Mouse (Mus musculus) hindlimb bud, embryonic 11.5 days (tissue): ENCODE results near the gene Sez6l.

Source experiments
- DNase-seq: peaks from one replicate; pipeline ENCODE4 v3.0.0-alpha.2; 2012; ENCODE audit warnings: low read depth, low spot score; ENCODE audit errors: extremely low spot score

Gene Sez6l

DNA sequence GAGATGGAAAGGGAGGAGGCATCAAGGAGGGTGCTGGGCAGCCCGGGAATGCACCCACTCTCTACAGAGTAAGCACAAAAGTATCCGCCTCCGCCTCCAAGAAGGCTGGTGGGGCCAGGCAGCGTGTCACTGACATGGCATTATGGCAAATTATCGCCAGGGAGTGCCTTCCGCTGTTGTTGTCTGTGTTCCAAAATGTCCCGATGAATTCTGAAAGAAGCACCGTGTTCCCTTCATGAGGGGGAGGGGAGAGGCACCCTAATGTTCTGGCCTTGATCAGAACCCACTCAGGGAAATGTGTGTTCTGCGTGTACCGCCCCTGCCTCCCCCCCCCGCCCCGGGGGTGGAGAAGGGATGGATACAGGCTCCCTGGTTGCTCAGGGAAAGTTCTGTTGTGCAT is 41.1 kb downstream of the Sez6l start:
- no peak for DNase-seq

- no peak for DNase-seq
Observed at GRCm38 (mm10) chr5:112534146-112534545, 42.8 kb downstream of the Sez6l start.

GRCm38 (mm10) chr5:112533312-112534075 is 43.5 kb downstream of the Sez6l start:
- no peak for DNase-seq

DNA sequence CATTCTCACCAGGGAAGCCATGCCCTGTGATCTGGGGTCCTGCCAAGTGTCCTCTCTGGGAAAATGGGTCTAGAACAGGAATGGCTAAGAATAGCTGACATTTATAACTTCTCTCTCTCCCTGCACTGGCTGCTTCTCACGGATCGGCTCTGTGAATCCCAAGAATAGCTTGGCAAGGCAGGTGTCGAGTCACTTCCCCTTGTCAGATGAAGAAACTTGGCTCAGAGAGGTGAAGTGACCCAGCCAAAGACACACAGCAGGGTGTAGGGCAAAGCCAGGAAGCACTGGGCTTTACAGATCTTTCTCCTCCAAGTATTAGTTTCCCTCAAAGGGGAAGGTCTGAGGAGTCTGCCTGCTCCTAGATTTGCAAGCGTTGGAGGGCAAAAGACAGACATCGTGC is 44.1 kb downstream of the Sez6l start:
- no peak for DNase-seq

DNA sequence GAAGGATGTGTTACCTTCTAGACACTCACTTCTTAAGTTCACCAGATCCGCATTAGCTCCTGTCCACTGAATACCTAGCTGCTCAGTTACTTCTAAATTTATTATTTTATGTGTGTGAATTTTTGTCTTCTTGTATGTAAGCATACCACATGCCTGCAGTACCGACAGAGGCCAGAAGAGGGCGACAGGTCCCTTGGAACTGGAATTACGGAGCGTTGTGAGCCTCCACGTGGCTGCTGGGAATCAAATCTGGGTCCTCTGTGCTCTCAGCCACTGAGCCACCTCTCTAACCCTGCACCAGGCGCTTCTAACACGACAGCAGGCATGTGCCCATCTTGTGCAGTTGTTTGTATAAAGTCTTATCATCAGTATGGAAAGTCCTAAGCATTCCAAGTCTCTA is 44.8 kb downstream of the Sez6l start:
- no peak for DNase-seq

- no peak for DNase-seq
Observed at GRCm38 (mm10) chr5:112531111-112531510, 45.9 kb downstream of the Sez6l start.

- DNase-seq: no peak
Observed at GRCm38 (mm10) chr5:112526936-112527335, 50.0 kb downstream of the Sez6l start.

DNA sequence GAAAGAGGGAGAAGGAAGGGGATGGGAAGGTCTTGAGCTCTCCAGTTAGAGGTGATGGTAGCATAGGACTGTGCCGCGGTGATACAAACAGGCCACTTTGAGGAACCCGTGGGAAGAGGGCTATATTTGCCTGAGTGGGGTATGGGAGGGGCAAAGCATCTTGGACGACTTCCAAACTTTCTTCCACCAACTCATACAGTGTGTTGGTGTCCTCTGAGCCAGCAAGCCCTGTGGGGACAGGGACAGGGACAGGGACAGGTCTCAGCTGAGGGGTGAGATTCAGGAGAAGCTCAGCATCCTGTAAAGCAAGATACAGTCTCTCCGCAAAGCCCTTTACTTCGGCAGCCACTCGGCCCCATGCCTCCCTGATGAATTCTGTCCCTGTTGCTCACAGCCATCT is 50.5 kb downstream of the Sez6l start:
- DNase-seq: no peak

GRCm38 (mm10) chr5:112525980-112526379 is 51.0 kb downstream of the Sez6l start:
- DNase-seq: no peak

DNA sequence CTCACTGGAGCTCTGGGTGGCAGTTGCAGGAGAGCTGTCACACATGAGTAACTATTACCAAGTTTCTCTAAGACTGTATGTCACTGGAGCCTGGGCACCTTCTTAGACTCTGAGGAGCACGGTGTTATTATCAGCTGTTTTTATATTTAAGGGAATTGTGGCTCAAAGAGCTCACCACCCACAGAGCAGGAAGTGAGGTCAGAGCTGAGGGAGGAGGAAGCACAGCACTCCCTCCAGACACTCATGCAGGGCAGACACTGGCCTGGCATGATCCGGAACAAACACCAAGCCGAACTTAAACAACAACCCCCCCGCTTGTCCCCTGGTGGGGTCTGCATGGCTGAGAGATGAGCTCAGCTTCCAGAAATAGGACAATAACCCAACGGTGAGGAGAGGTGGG is 51.7 kb downstream of the Sez6l start:
- no peak for DNase-seq

GRCm38 (mm10) chr5:112523796-112524195 is 53.2 kb downstream of the Sez6l start:
- DNase-seq: no peak

DNA sequence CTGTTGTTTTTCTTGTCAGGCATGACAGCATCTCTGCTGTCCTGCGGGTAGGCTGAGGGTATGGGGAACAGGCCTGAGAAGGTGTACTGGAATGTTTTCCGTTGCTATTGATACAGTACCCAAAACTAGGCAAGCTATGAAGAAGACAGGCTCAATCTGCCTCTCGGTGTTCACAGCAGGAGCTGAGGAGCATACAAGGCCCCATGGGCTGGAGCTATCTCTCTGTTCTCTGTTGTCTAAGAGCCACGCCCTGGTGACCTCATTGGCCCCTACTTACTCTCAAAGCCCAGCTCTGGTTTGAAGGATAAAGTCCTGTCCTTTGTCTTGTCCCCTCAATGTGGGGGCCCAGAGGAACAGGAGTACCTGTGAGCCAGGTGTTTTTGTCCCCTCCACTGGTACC is 53.7 kb downstream of the Sez6l start:
- DNase-seq: no peak

GRCm38 (mm10) chr5:112521703-112522527 is 55.1 kb downstream of the Sez6l start:
- DNase-seq: no peak

DNA sequence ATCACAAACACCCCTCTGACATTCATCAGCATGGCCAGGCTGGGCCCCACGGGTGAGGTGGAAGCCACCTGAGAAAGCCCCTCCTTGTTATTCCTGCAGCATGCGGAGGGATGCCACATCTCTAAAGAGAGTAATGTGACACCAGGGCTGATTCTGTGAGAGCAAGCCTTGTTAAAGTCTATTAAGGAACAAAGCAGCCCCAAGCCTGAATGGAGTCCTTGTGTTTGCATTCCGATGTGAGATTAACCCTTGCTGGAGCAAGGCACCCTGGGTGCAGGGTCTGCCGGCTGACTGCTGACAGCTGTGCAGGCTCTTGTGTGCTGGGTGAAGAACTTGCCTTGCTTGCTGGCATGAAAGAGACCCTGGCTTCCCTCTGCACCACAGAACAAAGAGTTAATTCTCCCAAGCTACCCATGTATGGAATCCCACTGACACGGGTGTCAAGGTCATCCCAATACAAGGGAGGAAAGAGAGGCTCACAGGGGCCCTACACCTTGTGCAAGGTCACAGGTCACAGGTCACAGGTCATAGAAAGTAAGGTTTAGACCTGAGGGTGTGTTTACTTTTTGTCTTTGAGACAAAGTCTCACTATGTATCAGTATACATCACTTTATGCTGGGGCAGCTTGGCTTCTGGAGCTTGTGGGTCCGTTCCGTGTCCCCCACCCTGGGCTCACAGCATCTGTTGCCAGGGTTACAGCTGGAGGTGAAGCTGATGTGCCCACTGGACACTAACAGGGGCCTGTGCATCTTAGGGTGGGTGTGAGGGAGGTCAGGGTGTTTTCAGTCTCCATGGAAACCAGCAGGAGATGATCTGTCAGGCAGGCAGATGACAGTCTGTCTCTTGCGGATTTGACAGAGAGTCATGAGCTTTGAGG is 55.9 kb downstream of the Sez6l start:
- no peak for DNase-seq

GRCm38 (mm10) chr5:112518773-112519172 is 58.2 kb downstream of the Sez6l start:
- DNase-seq: no peak

GRCm38 (mm10) chr5:112517454-112517853 is 59.5 kb downstream of the Sez6l start:
- DNase-seq: no peak

GRCm38 (mm10) chr5:112516527-112516926 is 60.5 kb downstream of the Sez6l start:
- no peak for DNase-seq

DNA sequence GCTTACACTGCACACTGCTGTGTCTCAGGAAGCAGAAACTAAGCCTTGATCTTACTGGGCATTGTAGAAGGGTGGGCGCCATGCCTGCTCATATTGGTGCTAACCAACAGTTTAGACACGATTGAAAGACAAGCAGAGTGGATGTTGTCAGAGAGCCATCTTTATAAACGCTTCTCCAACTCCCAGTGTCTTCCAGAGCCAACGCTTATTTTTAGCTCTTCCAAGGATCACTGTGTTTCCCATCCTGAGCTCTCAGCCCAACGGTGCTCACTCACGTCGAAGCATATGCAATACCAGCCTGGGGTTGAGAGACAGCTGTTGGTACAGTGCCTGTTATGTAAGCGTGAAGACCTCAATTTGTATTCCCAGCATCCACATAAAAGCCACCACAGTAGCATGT is 66.6 kb downstream of the Sez6l start:
- no peak for DNase-seq

DNA sequence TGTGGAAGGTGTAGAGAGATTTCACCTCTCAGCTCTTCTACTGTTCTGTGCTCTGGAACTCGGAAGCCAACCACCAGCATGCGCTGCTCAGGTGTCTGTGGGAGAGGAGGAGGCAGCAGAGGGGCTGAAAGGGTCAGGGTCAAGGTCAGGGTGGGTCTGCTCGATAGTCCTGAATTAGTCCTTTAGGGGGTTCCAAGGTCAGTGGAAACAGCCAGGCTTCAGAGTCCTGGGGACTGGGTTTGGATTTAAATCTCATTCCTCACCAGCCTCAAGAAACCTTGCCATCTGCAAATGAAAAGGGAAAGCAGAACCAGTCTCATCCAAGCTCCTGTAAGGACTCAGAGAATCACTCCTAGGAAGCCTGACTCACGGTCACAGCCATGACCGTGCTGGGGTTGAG is 67.1 kb downstream of the Sez6l start:
- no peak for DNase-seq

- no peak for DNase-seq
Observed at GRCm38 (mm10) chr5:112505595-112505994, 71.4 kb downstream of the Sez6l start.

DNA sequence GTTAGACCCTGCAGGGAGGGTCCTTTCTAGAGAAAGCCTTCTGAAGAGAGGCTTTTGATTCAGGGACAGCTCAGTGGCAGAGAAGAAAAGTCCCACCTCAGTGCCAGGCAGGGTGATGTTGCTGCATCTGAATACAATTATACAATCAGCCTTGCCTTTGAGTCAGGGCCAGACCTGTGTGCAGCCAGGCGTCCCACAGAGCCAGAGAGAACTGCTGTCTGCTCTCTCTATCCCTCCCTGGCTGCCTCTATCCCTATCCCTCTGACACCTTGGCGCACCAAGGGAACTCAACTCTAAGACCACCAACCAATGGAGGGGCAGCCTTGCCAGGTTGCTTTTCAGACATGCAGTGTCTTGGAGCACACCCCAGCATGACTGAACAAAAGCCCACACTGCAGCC is 75.6 kb downstream of the Sez6l start:
- DNase-seq: no peak
